Mouse (Mus musculus): ENCODE measurements around the gene Usp4. TPM values are rescaled to one million over a fixed set of nuclear protein-coding genes. Genes with fewer than 3 reads are reported as not detected.
"Not testable (repeated sequence)": the region's sequence is repeated elsewhere in the genome, so short reads cannot be mapped to it uniquely, and the experiment has no call there.

Usp4 gene
- total and polyA plus RNA-seq, 2 experiments from 2014 or later = 92.0 to 94.4 TPM

DNA sequence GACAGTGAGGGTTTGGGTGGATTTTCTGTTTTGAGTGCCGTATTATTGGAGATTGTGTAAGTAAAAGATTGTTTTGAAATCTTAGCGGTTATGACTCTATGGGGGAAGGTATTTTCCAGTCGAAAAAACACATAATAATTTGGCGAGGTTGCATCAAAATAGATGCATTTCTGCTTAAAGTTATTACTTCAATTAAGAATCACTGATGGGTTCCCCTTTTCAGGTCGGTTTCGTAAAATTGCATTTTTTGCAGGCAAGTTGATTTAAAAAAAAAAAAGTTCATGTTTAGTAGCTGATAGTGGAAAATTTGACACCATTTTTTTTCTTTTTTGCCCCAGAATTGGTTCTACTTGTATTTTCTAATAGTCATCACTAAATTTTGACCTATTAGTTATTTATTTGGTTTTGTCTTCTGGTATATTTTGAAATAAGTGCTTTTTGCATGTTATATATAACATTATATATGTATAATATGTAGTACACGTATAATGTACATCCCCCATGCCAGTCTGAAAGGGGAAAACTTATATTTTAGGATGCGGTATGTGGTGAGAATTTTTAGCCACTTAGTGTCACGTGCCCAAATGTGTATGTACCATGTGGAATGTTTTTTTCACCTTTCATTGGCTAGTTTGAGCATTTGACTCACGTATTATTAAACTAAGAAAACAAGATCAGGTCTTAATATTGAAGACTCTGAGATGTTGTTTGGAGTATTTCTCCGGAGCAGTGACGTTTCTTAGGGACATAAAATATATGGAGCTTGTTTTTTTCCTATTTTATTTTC is 40.4 kb upstream of the Usp4 start:
- Histone ChIP-seq H3K27ac (peak overlapping the region; percentile 99), H3K9me3 (ENCODE audit: low read length) (no peaks in the 10 kb centered on the region), H3K36me3 (ENCODE audit: insufficient read depth, low read length) (0 out of 2 replicates have a peak, but pooled peaks cover 5% of the 10 kb centered on the region), H3K27me3 (ENCODE audit: insufficient read depth, low read length) (no peaks in the 10 kb centered on the region), H3K4me2 (ENCODE audit: low read depth, low read length) (peak overlapping the region; percentile 63), H3K4me1 (ENCODE audit: insufficient read depth, low read length) (peaks cover 21% of the 10 kb centered on the region), H3K4me3 (ENCODE audit: low read length) (peak overlapping the region; percentile 92), H3K9ac (replicated peaks; ENCODE audit: low read length) (peak overlapping the region; percentile 97)
- DNase-seq (ENCODE audit: low spot score) = no peak
- 17% methylated on average over 12 of the region's 12 CpGs for WGBS
- no peak for ATAC-seq
- TF ChIP-seq CTCF (IDR thresholded peaks at IDR 0.05; ENCODE audit: low read depth) = no peak

DNA sequence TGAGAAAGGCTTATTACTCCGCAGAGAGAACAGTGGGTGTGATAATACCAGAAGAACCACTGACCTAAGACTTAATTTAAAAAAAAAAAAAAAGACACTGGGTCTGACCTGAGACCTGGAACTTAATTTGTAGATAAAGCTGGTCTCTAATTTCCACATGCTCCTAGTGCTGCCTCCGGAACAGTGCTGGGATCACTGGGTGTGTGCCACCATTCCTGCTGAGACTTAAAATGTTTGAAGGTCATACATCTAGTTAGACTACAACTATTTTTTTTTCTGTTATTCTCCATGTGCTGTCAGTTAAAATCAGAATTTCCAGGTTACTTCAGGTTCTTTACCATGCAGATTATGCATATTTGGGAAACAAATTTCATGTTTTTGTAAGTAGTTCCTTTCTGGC is 39.5 kb upstream of the Usp4 start:
- DNase-seq (ENCODE audit: low spot score) (no peak), ATAC-seq (no peak)
- TF ChIP-seq CTCF (IDR thresholded peaks at IDR 0.05; ENCODE audit: low read depth) = no peak
- H3K4me3 ChIP-seq (ENCODE audit: low read length) = peak overlapping the region; percentile 92
- H3K4me2 ChIP-seq (ENCODE audit: low read depth, low read length) = peak overlapping the region; percentile 63
- no peaks in the 10 kb centered on the region for H3K27me3 ChIP-seq (ENCODE audit: insufficient read depth, low read length)
- no peaks in the 10 kb centered on the region for H3K36me3 ChIP-seq (ENCODE audit: insufficient read depth, low read length)
- peaks cover 21% of the 10 kb centered on the region for H3K4me1 ChIP-seq (ENCODE audit: insufficient read depth, low read length)
- no peaks in the 10 kb centered on the region for H3K9me3 ChIP-seq (ENCODE audit: low read length)
- 47% methylated on average over 2 of the region's 2 CpGs for WGBS
- 0 out of 2 replicates have a peak overlapping the region, but pooled peaks have one; percentile 17 for H3K9ac ChIP-seq (replicated peaks; ENCODE audit: low read length)
- H3K27ac ChIP-seq = no peak overlapping the region

DNA sequence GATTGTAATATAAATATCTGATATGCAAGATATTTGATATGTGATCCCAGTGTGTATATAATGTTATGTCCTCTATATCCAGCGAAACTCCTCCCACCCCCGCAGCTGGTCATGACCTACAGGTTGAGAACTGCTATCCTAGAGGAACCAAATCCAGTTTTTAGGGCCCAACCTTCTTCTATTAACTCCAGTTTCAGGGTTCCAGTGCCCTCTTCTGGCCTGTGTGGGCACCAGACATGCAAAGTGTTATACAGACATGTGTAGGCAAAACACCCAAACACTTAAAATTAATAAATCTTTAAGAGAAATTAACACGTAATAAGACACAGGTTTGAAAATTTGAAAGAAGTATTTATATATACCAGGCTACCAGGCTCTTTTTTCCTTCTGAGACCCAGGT is 30.1 kb upstream of the Usp4 start:
- peak; percentile 40 for TF ChIP-seq CTCF (IDR thresholded peaks at IDR 0.05; ENCODE audit: low read depth)

GRCm38 (mm10) chr9:108318462-108318861 is 29.2 kb upstream of the Usp4 start:
- no peak for TF ChIP-seq CTCF (IDR thresholded peaks at IDR 0.05; ENCODE audit: low read depth)

More for the DNA sequence above, 30.1 kb upstream of the Usp4 start:
- WGBS = 97% methylated on average over 3 of the region's 3 CpGs
- Histone ChIP-seq H3K27me3 (ENCODE audit: insufficient read depth, low read length) (no peaks in the 10 kb centered on the region), H3K4me3 (ENCODE audit: low read length) (no peak overlapping the region), H3K27ac (no peak overlapping the region), H3K36me3 (ENCODE audit: insufficient read depth, low read length) (no peaks in the 10 kb centered on the region), H3K9me3 (ENCODE audit: low read length) (no peaks in the 10 kb centered on the region), H3K9ac (replicated peaks; ENCODE audit: low read length) (no peak overlapping the region), H3K4me2 (ENCODE audit: low read depth, low read length) (no peak overlapping the region), H3K4me1 (ENCODE audit: insufficient read depth, low read length) (no peaks in the 10 kb centered on the region)
- ATAC-seq (no peak), DNase-seq (ENCODE audit: low spot score) (no peak)

GRCm38 (mm10) chr9:108322054-108322453 is 25.6 kb upstream of the Usp4 start:
- H3K9me3 ChIP-seq (ENCODE audit: low read length); H3K9ac ChIP-seq (replicated peaks; ENCODE audit: low read length); ATAC-seq; H3K4me1 ChIP-seq (ENCODE audit: insufficient read depth, low read length); H3K27ac ChIP-seq; H3K27me3 ChIP-seq (ENCODE audit: insufficient read depth, low read length); H3K4me3 ChIP-seq (ENCODE audit: low read length); H3K4me2 ChIP-seq (ENCODE audit: low read depth, low read length); H3K36me3 ChIP-seq (ENCODE audit: insufficient read depth, low read length); DNase-seq (ENCODE audit: low spot score): not testable (repeated sequence)
- WGBS = 92% methylated on average over 7 of the region's 7 CpGs

More at GRCm38 (mm10) chr9:108318462-108318861, 29.2 kb upstream of the Usp4 start:
- Histone ChIP-seq H3K27ac (no peak overlapping the region), H3K4me1 (ENCODE audit: insufficient read depth, low read length) (no peaks in the 10 kb centered on the region), H3K9ac (replicated peaks; ENCODE audit: low read length) (no peak overlapping the region), H3K4me3 (ENCODE audit: low read length) (no peak overlapping the region), H3K36me3 (ENCODE audit: insufficient read depth, low read length) (no peaks in the 10 kb centered on the region), H3K27me3 (ENCODE audit: insufficient read depth, low read length) (no peaks in the 10 kb centered on the region), H3K4me2 (ENCODE audit: low read depth, low read length) (no peak overlapping the region), H3K9me3 (ENCODE audit: low read length) (no peaks in the 10 kb centered on the region)
- DNase-seq (ENCODE audit: low spot score) = no peak
- no peak for ATAC-seq
- WGBS = 81% methylated on average over 2 of the region's 2 CpGs

GRCm38 (mm10) chr9:108324784-108325183 is 22.9 kb upstream of the Usp4 start:
- Histone ChIP-seq H3K27ac (no peak overlapping the region), H3K9ac (replicated peaks; ENCODE audit: low read length) (no peak overlapping the region), H3K4me2 (ENCODE audit: low read depth, low read length) (no peak overlapping the region), H3K9me3 (ENCODE audit: low read length) (no peaks in the 10 kb centered on the region), H3K36me3 (ENCODE audit: insufficient read depth, low read length) (peaks cover 9% of the 10 kb centered on the region), H3K4me1 (ENCODE audit: insufficient read depth, low read length) (no peaks in the 10 kb centered on the region), H3K4me3 (ENCODE audit: low read length) (no peak overlapping the region), H3K27me3 (ENCODE audit: insufficient read depth, low read length) (no peaks in the 10 kb centered on the region)
- 92% methylated on average over 1 of the region's 1 CpGs for WGBS
- no peak for ATAC-seq
- no peak for DNase-seq (ENCODE audit: low spot score)
- TF ChIP-seq CTCF (IDR thresholded peaks at IDR 0.05; ENCODE audit: low read depth) = no peak

GRCm38 (mm10) chr9:108325811-108326210 is 21.8 kb upstream of the Usp4 start:
- Histone ChIP-seq H3K9me3 (ENCODE audit: low read length) (no peaks in the 10 kb centered on the region), H3K4me3 (ENCODE audit: low read length) (no peak overlapping the region), H3K27me3 (ENCODE audit: insufficient read depth, low read length) (no peaks in the 10 kb centered on the region), H3K36me3 (ENCODE audit: insufficient read depth, low read length) (peaks cover 10% of the 10 kb centered on the region), H3K9ac (replicated peaks; ENCODE audit: low read length) (no peak overlapping the region), H3K4me1 (ENCODE audit: insufficient read depth, low read length) (no peaks in the 10 kb centered on the region), H3K27ac (no peak overlapping the region), H3K4me2 (ENCODE audit: low read depth, low read length) (no peak overlapping the region)
- WGBS = 97% methylated on average over 2 of the region's 2 CpGs
- no peak for DNase-seq (ENCODE audit: low spot score)
- no peak for ATAC-seq
- no peak for TF ChIP-seq CTCF (IDR thresholded peaks at IDR 0.05; ENCODE audit: low read depth)
